Mouse (Mus musculus): ENCODE measurements around the gene Ak8. TPM values are rescaled to one million over a fixed set of nuclear protein-coding genes. Genes with fewer than 3 reads are reported as not detected.
A peak's percentile ranks its signal among the peaks of the same experiment; 100 is the strongest.

Ak8 gene
- polyA plus RNA-seq, 1 experiment from 2014 or later = 0.24 TPM

DNA sequence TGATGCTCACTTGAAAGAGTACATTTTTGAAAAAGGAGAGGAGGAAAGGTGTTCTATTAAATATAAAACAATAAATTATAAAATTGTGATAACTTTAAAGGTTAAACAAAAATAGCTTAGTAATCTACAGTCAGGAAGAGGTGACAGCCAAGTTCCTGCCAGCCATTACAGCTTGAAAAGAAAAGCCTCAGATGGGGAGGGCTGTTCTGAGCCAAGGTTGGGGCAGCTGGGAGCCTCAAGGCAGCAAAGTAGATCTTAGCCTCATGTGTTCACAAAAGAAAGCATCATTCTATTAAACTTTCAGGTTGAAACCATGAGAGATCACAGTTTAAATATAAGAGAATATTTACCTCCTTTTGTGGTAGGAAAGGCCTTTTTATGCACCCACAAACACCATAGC is 30.7 kb downstream of the Ak8 start:
- Histone ChIP-seq H3K27me3 (ENCODE audit: control insufficient read depth, insufficient read depth, low read length) (no peaks in the 10 kb centered on the region), H3K36me3 (ENCODE audit: control insufficient read depth, insufficient read depth, low read length) (no peaks in the 10 kb centered on the region), H3K27ac (replicated peaks in 1 of 2; ENCODE audit: control insufficient read depth in 1 of 2, insufficient read depth in 1 of 2, low read depth in 2 of 2, low read length in 2 of 2) (no peak overlapping the region), H3K9ac (ENCODE audit: low read length) (no peak overlapping the region), H3K4me3 (ENCODE audit: control insufficient read depth in 1 of 2, insufficient read depth in 1 of 2, low read depth in 1 of 2, low read length in 2 of 2) (no peak overlapping the region), H3K9me3 (ENCODE audit: control insufficient read depth, low read length) (no peaks in the 10 kb centered on the region), H3K4me1 (ENCODE audit: control insufficient read depth in 2 of 2, insufficient read depth in 2 of 2, low read length in 2 of 2) (no peaks in the 10 kb centered on the region), H3K4me2 (ENCODE audit: low read length) (no peak overlapping the region)
- no peak for ATAC-seq (ENCODE audit: insufficient number of reproducible peaks, insufficient read depth, low FRiP score, low read depth)

- Histone ChIP-seq H3K4me1 (ENCODE audit: control insufficient read depth in 2 of 2, insufficient read depth in 2 of 2, low read length in 2 of 2) (no peaks in the 10 kb centered on the region), H3K9me3 (ENCODE audit: control insufficient read depth, low read length) (no peaks in the 10 kb centered on the region), H3K9ac (ENCODE audit: low read length) (no peak overlapping the region), H3K27ac (replicated peaks in 1 of 2; ENCODE audit: control insufficient read depth in 1 of 2, insufficient read depth in 1 of 2, low read depth in 2 of 2, low read length in 2 of 2) (no peak overlapping the region), H3K27me3 (ENCODE audit: control insufficient read depth, insufficient read depth, low read length) (no peaks in the 10 kb centered on the region), H3K4me3 (ENCODE audit: control insufficient read depth in 1 of 2, insufficient read depth in 1 of 2, low read depth in 1 of 2, low read length in 2 of 2) (no peak overlapping the region), H3K4me2 (ENCODE audit: low read length) (no peak overlapping the region), H3K36me3 (ENCODE audit: control insufficient read depth, insufficient read depth, low read length) (no peaks in the 10 kb centered on the region)
- ATAC-seq (ENCODE audit: insufficient number of reproducible peaks, insufficient read depth, low FRiP score, low read depth) = no peak
- 76% methylated on average over 5 of the region's 5 CpGs for WGBS
Observed at GRCm38 (mm10) chr2:28737112-28737511, 37.1 kb downstream of the Ak8 start.

DNA sequence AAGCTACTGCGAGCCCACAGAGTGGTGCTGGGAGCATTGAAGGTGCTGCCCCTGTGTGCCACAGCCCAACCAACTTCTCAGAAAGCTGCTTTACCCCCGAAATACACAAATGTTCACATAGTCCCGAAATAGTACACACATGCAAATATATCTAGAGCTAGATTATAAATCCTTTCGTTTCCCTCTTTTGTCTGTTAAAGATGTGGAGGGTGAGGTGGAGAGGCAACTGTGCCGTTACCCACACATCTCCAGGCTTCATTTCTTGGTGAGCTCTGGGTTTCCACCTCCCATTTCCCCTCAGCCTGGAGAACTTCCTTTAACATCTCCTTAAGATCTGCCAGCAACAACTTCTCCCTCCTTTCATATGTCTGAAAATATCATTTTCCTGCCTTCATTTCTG is 40.2 kb downstream of the Ak8 start:
- Histone ChIP-seq H3K4me1 (ENCODE audit: control insufficient read depth in 2 of 2, insufficient read depth in 2 of 2, low read length in 2 of 2) (no peaks in the 10 kb centered on the region), H3K27ac (replicated peaks in 1 of 2; ENCODE audit: control insufficient read depth in 1 of 2, insufficient read depth in 1 of 2, low read depth in 2 of 2, low read length in 2 of 2) (no peak overlapping the region), H3K4me3 (ENCODE audit: control insufficient read depth in 1 of 2, insufficient read depth in 1 of 2, low read depth in 1 of 2, low read length in 2 of 2) (no peak overlapping the region), H3K9ac (ENCODE audit: low read length) (no peak overlapping the region), H3K36me3 (ENCODE audit: control insufficient read depth, insufficient read depth, low read length) (no peaks in the 10 kb centered on the region), H3K27me3 (ENCODE audit: control insufficient read depth, insufficient read depth, low read length) (no peaks in the 10 kb centered on the region), H3K9me3 (ENCODE audit: control insufficient read depth, low read length) (no peaks in the 10 kb centered on the region), H3K4me2 (ENCODE audit: low read length) (no peak overlapping the region)
- 75% methylated on average over 5 of the region's 5 CpGs for WGBS
- ATAC-seq (ENCODE audit: insufficient number of reproducible peaks, insufficient read depth, low FRiP score, low read depth) = no peak

DNA sequence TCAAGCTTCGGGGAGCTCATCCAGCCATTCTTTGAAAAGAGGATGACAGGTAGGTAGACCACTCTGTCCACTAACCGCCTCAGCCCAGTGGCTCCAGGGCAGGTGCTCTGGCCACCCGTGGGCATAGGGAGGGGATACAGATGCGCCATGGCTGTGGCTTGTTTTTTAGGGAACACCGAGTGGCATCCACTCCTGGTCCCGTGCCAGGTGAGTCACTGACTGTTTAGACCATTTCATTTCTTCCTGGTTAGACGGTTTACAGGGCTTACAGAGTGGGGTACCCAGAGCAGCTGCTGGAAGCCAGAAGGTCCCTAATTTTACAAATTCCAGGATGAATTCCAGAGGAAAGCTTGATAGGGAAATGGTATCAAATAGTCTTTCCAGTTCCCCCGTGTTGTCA is 42.7 kb downstream of the Ak8 start:
- H3K36me3 ChIP-seq (ENCODE audit: control insufficient read depth, insufficient read depth, low read length) = no peaks in the 10 kb centered on the region
- no peak for ATAC-seq (ENCODE audit: insufficient number of reproducible peaks, insufficient read depth, low FRiP score, low read depth)
- H3K4me2 ChIP-seq (ENCODE audit: low read length) = no peak overlapping the region
- WGBS = 74% methylated on average over 8 of the region's 8 CpGs
- H3K4me3 ChIP-seq (ENCODE audit: control insufficient read depth in 1 of 2, insufficient read depth in 1 of 2, low read depth in 1 of 2, low read length in 2 of 2) = no peak overlapping the region
- no peaks in the 10 kb centered on the region for H3K27me3 ChIP-seq (ENCODE audit: control insufficient read depth, insufficient read depth, low read length)
- no peak overlapping the region for H3K27ac ChIP-seq (replicated peaks in 1 of 2; ENCODE audit: control insufficient read depth in 1 of 2, insufficient read depth in 1 of 2, low read depth in 2 of 2, low read length in 2 of 2)
- H3K9me3 ChIP-seq (ENCODE audit: control insufficient read depth, low read length) = no peaks in the 10 kb centered on the region
- H3K9ac ChIP-seq (ENCODE audit: low read length) = no peak overlapping the region
- H3K4me1 ChIP-seq (ENCODE audit: control insufficient read depth in 2 of 2, insufficient read depth in 2 of 2, low read length in 2 of 2) = no peaks in the 10 kb centered on the region

- H3K36me3 ChIP-seq (ENCODE audit: control insufficient read depth, insufficient read depth, low read length) = no peaks in the 10 kb centered on the region
- peaks cover 0 to 7% of the 10 kb centered on the region in 2 experiments; a peak in 1 of 4 replicates for H3K4me1 ChIP-seq (ENCODE audit: control insufficient read depth in 2 of 2, insufficient read depth in 2 of 2, low read length in 2 of 2)
- no peak overlapping the region for H3K4me2 ChIP-seq (ENCODE audit: low read length)
- H3K27me3 ChIP-seq (ENCODE audit: control insufficient read depth, insufficient read depth, low read length) = peaks cover 20% of the 10 kb centered on the region
- H3K9ac ChIP-seq (ENCODE audit: low read length) = no peak overlapping the region
- no peak for ATAC-seq (ENCODE audit: insufficient number of reproducible peaks, insufficient read depth, low FRiP score, low read depth)
- WGBS = 72% methylated on average over 15 of the region's 15 CpGs
- H3K4me3 ChIP-seq (ENCODE audit: control insufficient read depth in 1 of 2, insufficient read depth in 1 of 2, low read depth in 1 of 2, low read length in 2 of 2) = no peak overlapping the region
- no peak overlapping the region for H3K27ac ChIP-seq (replicated peaks in 1 of 2; ENCODE audit: control insufficient read depth in 1 of 2, insufficient read depth in 1 of 2, low read depth in 2 of 2, low read length in 2 of 2)
- no peaks in the 10 kb centered on the region for H3K9me3 ChIP-seq (ENCODE audit: control insufficient read depth, low read length)
Observed at GRCm38 (mm10) chr2:28746682-28747332, 46.8 kb downstream of the Ak8 start.

DNA sequence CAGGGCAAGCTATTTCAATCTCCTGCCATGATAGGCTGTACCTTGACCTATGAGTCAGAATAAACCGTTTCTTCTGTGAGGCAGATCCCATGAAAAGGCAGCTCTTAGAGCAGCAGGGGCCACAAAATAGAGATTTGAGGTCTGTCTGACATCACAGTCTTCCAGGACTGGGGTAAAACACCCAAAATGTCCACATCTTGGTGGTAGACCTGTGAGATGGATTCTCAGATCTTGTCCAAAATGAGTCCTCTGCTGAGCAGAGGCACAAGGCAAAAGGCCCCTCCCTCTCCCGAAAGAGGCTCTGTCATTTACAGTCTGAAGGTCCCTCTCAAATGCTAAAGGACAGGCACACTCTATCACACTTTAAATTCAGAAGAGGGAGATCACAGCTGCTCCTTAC is 47.7 kb downstream of the Ak8 start:
- no peak for ATAC-seq (ENCODE audit: insufficient number of reproducible peaks, insufficient read depth, low FRiP score, low read depth)
- Histone ChIP-seq H3K9ac (ENCODE audit: low read length) (no peak overlapping the region), H3K36me3 (ENCODE audit: control insufficient read depth, insufficient read depth, low read length) (no peaks in the 10 kb centered on the region), H3K4me1 (ENCODE audit: control insufficient read depth in 2 of 2, insufficient read depth in 2 of 2, low read length in 2 of 2) (peaks cover 0 to 15% of the 10 kb centered on the region in 2 experiments; a peak in 2 of 4 replicates), H3K4me2 (ENCODE audit: low read length) (no peak overlapping the region), H3K27me3 (ENCODE audit: control insufficient read depth, insufficient read depth, low read length) (peaks cover 24% of the 10 kb centered on the region), H3K27ac (replicated peaks in 1 of 2; ENCODE audit: control insufficient read depth in 1 of 2, insufficient read depth in 1 of 2, low read depth in 2 of 2, low read length in 2 of 2) (no peak overlapping the region), H3K9me3 (ENCODE audit: control insufficient read depth, low read length) (no peaks in the 10 kb centered on the region), H3K4me3 (ENCODE audit: control insufficient read depth in 1 of 2, insufficient read depth in 1 of 2, low read depth in 1 of 2, low read length in 2 of 2) (no peak overlapping the region)
- 76% methylated on average over 2 of the region's 2 CpGs for WGBS

DNA sequence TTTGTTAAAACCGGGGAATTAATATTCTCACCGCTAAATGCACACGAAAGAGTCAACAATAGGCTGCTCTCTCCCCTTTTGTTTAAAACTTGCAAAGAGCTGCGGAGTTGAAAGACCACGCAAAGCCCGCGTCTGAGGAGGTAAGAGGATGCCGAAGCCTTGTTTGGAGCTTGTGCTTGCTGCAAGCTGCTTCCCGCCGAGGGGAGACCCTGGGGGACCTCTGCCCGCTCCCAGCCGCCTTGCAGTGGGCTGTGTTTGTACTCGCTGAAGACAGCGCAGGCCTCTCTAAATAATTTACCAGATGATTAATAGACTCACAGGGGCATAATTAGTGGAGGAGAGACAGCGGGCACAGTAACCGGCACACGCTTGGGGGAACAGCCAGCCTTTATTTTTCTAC is 51.2 kb downstream of the Ak8 start:
- WGBS = 1% methylated on average over 17 of the region's 17 CpGs
- Histone ChIP-seq H3K4me2 (ENCODE audit: low read length) (peak overlapping the region; percentile 69), H3K9me3 (ENCODE audit: control insufficient read depth, low read length) (no peaks in the 10 kb centered on the region), H3K27me3 (ENCODE audit: control insufficient read depth, insufficient read depth, low read length) (peaks cover 37% of the 10 kb centered on the region), H3K9ac (ENCODE audit: low read length) (peak overlapping the region; percentile 59), H3K4me3 (ENCODE audit: control insufficient read depth in 1 of 2, insufficient read depth in 1 of 2, low read depth in 1 of 2, low read length in 2 of 2) (peak overlapping the region; percentile 26 to 40), H3K27ac (replicated peaks in 1 of 2; ENCODE audit: control insufficient read depth in 1 of 2, insufficient read depth in 1 of 2, low read depth in 2 of 2, low read length in 2 of 2) (no peak overlapping the region), H3K4me1 (ENCODE audit: control insufficient read depth in 2 of 2, insufficient read depth in 2 of 2, low read length in 2 of 2) (peaks cover 0 to 18% of the 10 kb centered on the region in 2 experiments; a peak in 2 of 4 replicates), H3K36me3 (ENCODE audit: control insufficient read depth, insufficient read depth, low read length) (no peaks in the 10 kb centered on the region)
- ATAC-seq (ENCODE audit: insufficient number of reproducible peaks, insufficient read depth, low FRiP score, low read depth) = no peak

DNA sequence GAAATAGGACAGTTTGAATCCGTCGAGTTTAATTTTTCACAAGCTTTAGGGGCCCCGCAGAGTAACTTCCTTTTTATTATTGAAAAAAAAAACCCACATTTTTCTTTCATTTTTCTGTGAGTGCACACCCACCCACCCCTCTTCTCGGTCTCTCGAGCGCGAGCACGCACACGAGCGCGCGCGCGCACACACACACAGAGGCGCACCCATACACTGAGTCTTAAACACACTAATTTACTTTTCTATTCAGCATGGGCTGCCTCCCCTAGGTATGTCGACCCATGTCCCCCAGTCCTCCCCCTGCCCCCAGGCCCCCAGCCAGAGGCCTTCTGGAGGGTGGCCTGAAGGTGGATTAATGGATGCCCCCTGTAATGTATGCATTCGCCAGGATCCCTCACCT is 51.7 kb downstream of the Ak8 start:
- Histone ChIP-seq H3K4me2 (ENCODE audit: low read length) (peak overlapping the region; percentile 69), H3K27ac (replicated peaks in 1 of 2; ENCODE audit: control insufficient read depth in 1 of 2, insufficient read depth in 1 of 2, low read depth in 2 of 2, low read length in 2 of 2) (no peak overlapping the region), H3K36me3 (ENCODE audit: control insufficient read depth, insufficient read depth, low read length) (no peaks in the 10 kb centered on the region), H3K9me3 (ENCODE audit: control insufficient read depth, low read length) (no peaks in the 10 kb centered on the region), H3K27me3 (ENCODE audit: control insufficient read depth, insufficient read depth, low read length) (peaks cover 37% of the 10 kb centered on the region), H3K4me1 (ENCODE audit: control insufficient read depth in 2 of 2, insufficient read depth in 2 of 2, low read length in 2 of 2) (peaks cover 0 to 18% of the 10 kb centered on the region in 2 experiments; a peak in 2 of 4 replicates), H3K4me3 (ENCODE audit: control insufficient read depth in 1 of 2, insufficient read depth in 1 of 2, low read depth in 1 of 2, low read length in 2 of 2) (peak overlapping the region; percentile 26 to 40), H3K9ac (ENCODE audit: low read length) (peak overlapping the region; percentile 59)
- no peak for ATAC-seq (ENCODE audit: insufficient number of reproducible peaks, insufficient read depth, low FRiP score, low read depth)
- WGBS = 13% methylated on average over 17 of the region's 17 CpGs

Data from heart, embryonic 14.5 days (tissue).